Comparison of ENCODE assay signal across 31 mouse cellular contexts in genomic region chr6:142314285-142314684, GRCm38 (mm10). TPM values are rescaled to one million over a fixed set of nuclear protein-coding genes. Genes with fewer than 3 reads are reported as not detected.
"Had no signal": no experiment of that assay in that cellular context is flagged by ENCODE, and none has a peak within 500 bp of the region (broad histone marks: within the 10 kb centered on the region; RNA-seq: fewer than 3 reads in every experiment).

No protein-coding gene starts in this region.

- ATAC-seq: forebrain, embryonic 13.5 days; forebrain, embryonic 14.5 days; forebrain, embryonic 15.5 days; forebrain, embryonic 16.5 days; forebrain, postnatal 0 days had no signal

- H3K36me3 ChIP-seq: embryonic facial prominence, embryonic 10.5 days; embryonic facial prominence, embryonic 12.5 days; embryonic facial prominence, embryonic 13.5 days; embryonic facial prominence, embryonic 15.5 days; forebrain, embryonic 10.5 days; forebrain, embryonic 12.5 days; forebrain, embryonic 15.5 days had no signal

- DNase-seq: cerebellum, adult 2 months; cerebellum, adult 8-10 months; cerebellum, adult 9-10 months; cerebellum, adult 9-11 months; cerebellum, postnatal 10 days; cerebellum, postnatal 14 days; cerebellum, postnatal 25 days; cerebellum, postnatal 36 days; embryo, embryonic 11 days; forebrain, postnatal 0 days; gastrocnemius, adult 2 months; gastrocnemius, postnatal 10 days; gastrocnemius, postnatal 14 days; gastrocnemius, postnatal 25 days; gastrocnemius, postnatal 36 days; heart, adult 11 months; heart, adult 18-20 months had no signal

- H3K27me3 ChIP-seq: embryonic facial prominence, embryonic 12.5 days; embryonic facial prominence, embryonic 13.5 days; embryonic facial prominence, embryonic 15.5 days; forebrain, embryonic 12.5 days; forebrain, embryonic 13.5 days; forebrain, embryonic 15.5 days had no signal

- H3K4me3 ChIP-seq: embryonic facial prominence, embryonic 10.5 days; embryonic facial prominence, embryonic 12.5 days; embryonic facial prominence, embryonic 13.5 days; embryonic facial prominence, embryonic 15.5 days; erythroblast, embryonic 14.5 days; forebrain, embryonic 10.5 days; forebrain, embryonic 12.5 days; forebrain, embryonic 13.5 days; forebrain, embryonic 15.5 days; gastrocnemius, adult 2 months had no signal

- H3K9ac ChIP-seq: embryonic facial prominence, embryonic 12.5 days; embryonic facial prominence, embryonic 13.5 days; embryonic facial prominence, embryonic 15.5 days; forebrain, embryonic 12.5 days; forebrain, embryonic 13.5 days; forebrain, embryonic 15.5 days; forebrain, postnatal 0 days had no signal

- H3K27ac ChIP-seq: embryonic facial prominence, embryonic 10.5 days; embryonic facial prominence, embryonic 12.5 days; embryonic facial prominence, embryonic 13.5 days; embryonic facial prominence, embryonic 15.5 days; forebrain, embryonic 10.5 days; forebrain, embryonic 12.5 days; forebrain, embryonic 13.5 days; forebrain, embryonic 15.5 days; gastrocnemius, adult 2 months had no signal

- H3K4me1 ChIP-seq: embryonic facial prominence, embryonic 10.5 days; embryonic facial prominence, embryonic 12.5 days; embryonic facial prominence, embryonic 13.5 days; embryonic facial prominence, embryonic 15.5 days; forebrain, embryonic 10.5 days; forebrain, embryonic 12.5 days; forebrain, embryonic 13.5 days; forebrain, embryonic 15.5 days had no signal

- H3K4me2 ChIP-seq: embryonic facial prominence, embryonic 12.5 days; embryonic facial prominence, embryonic 13.5 days; embryonic facial prominence, embryonic 15.5 days; forebrain, embryonic 12.5 days; forebrain, embryonic 13.5 days; forebrain, embryonic 15.5 days had no signal

RNA-seq across cellular contexts. Expression of gene Slco1a5, which starts 8.5 kb away (rescaled TPM):
- polyA plus RNA-seq: embryonic facial prominence, embryonic 12.5 days; embryonic facial prominence, embryonic 13.5 days; erythroblast, embryonic 14.5 days had no signal

RNA-seq across cellular contexts. Expression of gene Iapp, which starts 16.1 kb away (rescaled TPM):
- polyA plus RNA-seq: cerebellum, adult 2 months; cortical plate, adult 2 months; embryonic facial prominence, embryonic 13.5 days; erythroblast, embryonic 14.5 days; forebrain, embryonic 10.5 days; forebrain, embryonic 11.5 days; forebrain, embryonic 16.5 days; frontal cortex, adult 2 months had no signal
